Mouse (Mus musculus): ENCODE results near the gene Gm28961.
"Not testable (repeated sequence)": the region's sequence is repeated elsewhere in the genome, so short reads cannot be mapped to it uniquely, and the experiment has no call there.

DNA sequence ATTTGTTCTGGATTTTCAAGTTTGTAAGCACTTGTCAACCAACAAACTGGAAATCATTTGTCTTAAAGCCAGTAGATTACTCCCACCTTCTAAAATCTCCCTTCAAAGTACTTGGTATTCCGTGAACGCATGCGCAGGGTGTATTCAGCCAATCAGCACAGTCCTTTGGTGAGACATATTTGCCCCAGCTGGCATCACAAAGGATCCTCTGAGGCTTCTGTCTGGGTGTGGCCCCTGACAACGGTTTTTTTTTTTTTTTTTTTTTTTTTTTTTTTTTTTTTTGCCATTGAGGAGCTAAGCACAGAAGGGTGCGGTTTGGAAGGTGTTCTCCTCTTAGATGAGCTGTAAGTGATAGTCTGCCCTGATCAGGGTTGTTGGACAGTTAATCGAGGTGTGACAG lies at the start of gene Gm28961:
- not testable (repeated sequence) for TF ChIP-seq TAL1, GATA1 (IDR thresholded peaks at IDR 0.05; ENCODE audit: low read length)
